Mouse (Mus musculus): ENCODE measurements around the gene Ccnd2. TPM values are rescaled to one million over a fixed set of nuclear protein-coding genes. Genes with fewer than 3 reads are reported as not detected.

The Ccnd2 gene
- total RNA-seq, 2 experiments from 2014 or later = 6.9 to 16.6 TPM

- intact Hi-C loops (cut with DNase I) = loop anchor here (2.0 to 5.0 kb wide), 2 partner anchors 90 to 174 kb away; no protein-coding TSS in a partner anchor
- TF ChIP-seq CTCF (IDR thresholded peaks at IDR 0.05) = peak; percentile 87
- no peak overlapping the region for H3K4me3 ChIP-seq
- H3K27ac ChIP-seq = no peak overlapping the region
- peak; percentile 50 for DNase-seq
Observed at GRCm38 (mm10) chr6:127122221-127122806, 29.7 kb downstream of the Ccnd2 start.

GRCm38 (mm10) chr6:127114753-127115456 lies 37.1 kb downstream of the Ccnd2 start:
- H3K4me3 ChIP-seq = no peak overlapping the region
- intact Hi-C loops (cut with DNase I) = no loop called here
- DNase-seq = no peak
- no peak overlapping the region for H3K27ac ChIP-seq
- no peak for TF ChIP-seq CTCF (IDR thresholded peaks at IDR 0.05)

GRCm38 (mm10) chr6:127109402-127109930 lies 42.5 kb downstream of the Ccnd2 start, which contains the start of gene Tigar:
Gene Tigar, minus strand, starts transcription at chr6:127109557.
- H3K4me3 ChIP-seq = peak within 1 kb of the TSS; percentile 80
- TF ChIP-seq CTCF (IDR thresholded peaks at IDR 0.05) = no peak
- DNase-seq = peak; percentile 96
- peak within 1 kb of the TSS; percentile 94 for H3K27ac ChIP-seq
- intact Hi-C loops (cut with DNase I) = loop anchor here (5.0 kb wide), 1 partner anchor 82 kb away; no protein-coding TSS in a partner anchor

- intact Hi-C loops (cut with DNase I) = loop anchor here (5.0 kb wide), 1 partner anchor 81 kb away; no protein-coding TSS in a partner anchor
- no peak for TF ChIP-seq CTCF (IDR thresholded peaks at IDR 0.05)
- peak overlapping the region; percentile 80 for H3K4me3 ChIP-seq
- peak; percentile 42 for DNase-seq
- peak overlapping the region; percentile 94 for H3K27ac ChIP-seq
Observed at GRCm38 (mm10) chr6:127108368-127109060, 43.5 kb downstream of the Ccnd2 start.

- intact Hi-C loops (cut with DNase I) = loop anchor here (5.0 kb wide), 1 partner anchor 80 kb away; no protein-coding TSS in a partner anchor
- Histone ChIP-seq H3K27ac (peak overlapping the region; percentile 94), H3K4me3 (peak overlapping the region; percentile 80)
- TF ChIP-seq CTCF (IDR thresholded peaks at IDR 0.05) = no peak
- no peak for DNase-seq
Observed at GRCm38 (mm10) chr6:127107413-127107812, 44.6 kb downstream of the Ccnd2 start.

GRCm38 (mm10) chr6:127106726-127107125 lies 45.3 kb downstream of the Ccnd2 start:
- intact Hi-C loops (cut with DNase I) = loop anchor here (5.0 kb wide), 1 partner anchor 79 kb away; no protein-coding TSS in a partner anchor
- no peak for TF ChIP-seq CTCF (IDR thresholded peaks at IDR 0.05)
- H3K27ac ChIP-seq = peak overlapping the region; percentile 94
- H3K4me3 ChIP-seq = peak overlapping the region; percentile 80
- DNase-seq = peak; percentile 50

GRCm38 (mm10) chr6:127106189-127106588 lies 45.8 kb downstream of the Ccnd2 start:
- no peak for TF ChIP-seq CTCF (IDR thresholded peaks at IDR 0.05)
- peak overlapping the region; percentile 80 for H3K4me3 ChIP-seq
- peak overlapping the region; percentile 94 for H3K27ac ChIP-seq
- peak; percentile 85 for DNase-seq
- intact Hi-C loops (cut with DNase I) = loop anchor here (5.0 kb wide), 1 partner anchor 79 kb away; no protein-coding TSS in a partner anchor

- Histone ChIP-seq H3K27ac (peak overlapping the region; percentile 94), H3K4me3 (peak overlapping the region; percentile 80)
- peak; percentile 69 for DNase-seq
- intact Hi-C loops (cut with DNase I) = loop anchor here (5.0 kb wide), 1 partner anchor 78 kb away; no protein-coding TSS in a partner anchor
- TF ChIP-seq CTCF (IDR thresholded peaks at IDR 0.05) = peak; percentile 72
Observed at GRCm38 (mm10) chr6:127105107-127105506, 46.9 kb downstream of the Ccnd2 start.

GRCm38 (mm10) chr6:127104396-127105029 lies 47.5 kb downstream of the Ccnd2 start:
- peak; percentile 52 for DNase-seq
- no peak for TF ChIP-seq CTCF (IDR thresholded peaks at IDR 0.05)
- intact Hi-C loops (cut with DNase I) = loop anchor here (5.0 kb wide), 2 partner anchors 77 to 152 kb away; no protein-coding TSS in a partner anchor
- Histone ChIP-seq H3K27ac (peak overlapping the region; percentile 94), H3K4me3 (peak overlapping the region; percentile 46)

GRCm38 (mm10) chr6:127103506-127104275 lies 48.3 kb downstream of the Ccnd2 start:
- TF ChIP-seq CTCF (IDR thresholded peaks at IDR 0.05) = no peak
- peak overlapping the region; percentile 46; the same call in 1 of the 2 replicates for H3K4me3 ChIP-seq
- intact Hi-C loops (cut with DNase I) = loop anchor here (5.0 kb wide), 1 partner anchor 151 kb away; no protein-coding TSS in a partner anchor
- no peak for DNase-seq
- H3K27ac ChIP-seq = peak overlapping the region; percentile 94

- peak; percentile 57 for TF ChIP-seq CTCF (IDR thresholded peaks at IDR 0.05)
- peak; percentile 46 for DNase-seq
- 0 out of 2 replicates have a peak overlapping the region, but pooled peaks have one; percentile 25 for H3K27ac ChIP-seq
- intact Hi-C loops (cut with DNase I) = no loop called here
- H3K4me3 ChIP-seq = no peak overlapping the region
Observed at GRCm38 (mm10) chr6:127094565-127094964, 57.4 kb downstream of the Ccnd2 start.

All from gastrocnemius, adult 2 months (tissue).